Mouse (Mus musculus) cerebellum, postnatal 4 days (tissue): ENCODE measurements at regions not wholly inside any gene's neighbourhood (a gene's known extent, or its start where the extent isn't known, plus 50 kb on each side); places are given as distances from the start of the nearest gene placed in this dataset.
A peak's percentile ranks its signal among the peaks of the same experiment; 100 is the strongest.

Experiments used
- DNase-seq, 2 experiments: peaks; one replicate each; pipeline ENCODE4 v3.0.0; 2022; ENCODE audit warnings: low spot score in 2 of 2, mixed read lengths in 1 of 2

GRCm38 (mm10) chr1:90454263-90454662, 148.5 kb upstream of the Cops8 start:
- no peak for DNase-seq

DNA sequence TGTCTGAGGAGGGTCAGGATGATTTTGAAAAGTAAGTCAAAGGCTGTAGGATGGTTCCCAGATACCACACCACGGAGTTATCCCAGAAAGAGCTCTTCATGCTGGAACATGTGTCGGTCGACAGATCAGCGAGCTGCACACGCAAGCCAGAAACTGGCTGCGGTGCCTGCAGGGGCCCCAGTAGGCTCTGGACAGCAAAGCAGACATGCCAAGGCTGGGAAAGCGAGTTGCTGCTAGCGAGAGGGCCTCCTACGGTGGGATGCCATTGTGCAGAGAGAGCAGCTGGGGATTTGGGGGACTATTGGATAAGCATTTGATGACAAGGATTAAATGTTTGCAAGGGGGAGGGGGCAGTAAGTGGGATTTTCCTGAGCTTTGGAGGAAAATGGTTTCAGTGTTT, 145.4 kb upstream of the Cops8 start:
- DNase-seq, result peak in 1 of 2 experiments; percentile 22

GRCm38 (mm10) chr1:90458176-90458575, 144.6 kb upstream of the Cops8 start:
- no peak for DNase-seq

- no peak for DNase-seq
Observed at GRCm38 (mm10) chr1:90461699-90462098, 141.1 kb upstream of the Cops8 start.

- no peak for DNase-seq
Observed at GRCm38 (mm10) chr1:90463302-90463701, 139.5 kb upstream of the Cops8 start.

- no peak for DNase-seq
Observed at GRCm38 (mm10) chr1:90467646-90468045, 135.1 kb upstream of the Cops8 start.

DNA sequence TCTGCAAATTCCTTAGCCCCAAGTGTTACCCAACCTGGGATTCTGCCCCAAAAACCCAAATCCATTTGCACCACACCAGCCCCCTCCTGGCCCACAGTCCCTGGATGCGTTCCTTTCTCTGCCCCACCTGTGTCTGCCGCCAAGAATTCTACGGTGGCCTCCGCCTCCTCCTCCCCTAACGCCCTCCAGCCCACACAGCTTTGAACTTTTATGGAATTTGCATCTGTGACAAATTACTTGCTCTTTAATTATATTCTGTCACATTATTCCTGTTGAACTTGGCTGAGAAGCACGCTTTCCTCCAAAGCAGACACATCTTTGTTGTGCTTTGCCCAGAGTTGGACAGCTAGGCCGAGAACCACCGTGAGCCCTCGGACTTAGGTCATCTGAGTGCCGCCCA, 131.8 kb upstream of the Cops8 start:
- no peak for DNase-seq

- no peak for DNase-seq
Observed at GRCm38 (mm10) chr1:90471806-90472205, 131.0 kb upstream of the Cops8 start.

- no peak for DNase-seq
Observed at GRCm38 (mm10) chr1:90475060-90475813, 127.5 kb upstream of the Cops8 start.

- no peak for DNase-seq
Observed at GRCm38 (mm10) chr1:90476556-90477243, 126.1 kb upstream of the Cops8 start.

DNA sequence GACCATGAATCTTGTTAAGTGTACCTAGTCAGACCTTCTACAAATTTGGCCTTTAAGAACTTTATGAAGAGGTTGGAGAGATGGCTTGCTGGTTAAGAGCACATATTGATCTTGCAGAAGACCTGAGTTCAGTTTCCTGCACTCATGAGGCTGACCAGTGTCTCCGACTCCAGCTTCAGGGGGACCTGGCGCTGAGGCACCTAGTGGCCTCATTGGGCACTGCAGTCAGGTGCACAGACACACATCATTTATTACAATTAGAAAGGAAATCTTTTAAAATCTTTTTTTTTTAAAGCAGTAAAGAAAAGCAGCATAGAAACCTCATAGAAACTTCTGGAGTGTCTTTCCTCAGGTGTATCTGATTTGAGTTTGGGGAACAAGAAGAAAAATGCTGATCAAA, 123.9 kb upstream of the Cops8 start:
- no peak for DNase-seq

- no peak for DNase-seq
Observed at GRCm38 (mm10) chr1:90481247-90481646, 121.5 kb upstream of the Cops8 start.

DNA sequence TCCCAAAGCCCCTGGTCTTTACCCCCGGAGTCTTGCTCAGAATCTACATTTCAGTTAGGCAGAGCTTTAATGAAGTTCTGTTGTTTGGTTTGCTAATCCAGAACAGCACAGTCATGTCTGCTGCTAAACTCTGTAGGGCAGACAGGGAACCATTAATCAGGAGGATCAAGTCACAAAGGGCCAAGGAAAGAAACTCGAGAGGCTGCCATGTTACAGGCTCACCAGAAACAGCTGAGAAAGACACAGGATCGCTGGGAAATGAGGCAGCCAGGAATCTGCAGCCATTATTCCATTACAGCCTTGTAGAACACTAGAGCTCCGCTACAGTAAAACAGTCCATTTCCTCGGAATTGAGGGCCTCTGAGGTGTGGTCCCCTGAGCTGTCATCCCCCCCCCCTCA, 121.1 kb upstream of the Cops8 start:
- no peak for DNase-seq

DNA sequence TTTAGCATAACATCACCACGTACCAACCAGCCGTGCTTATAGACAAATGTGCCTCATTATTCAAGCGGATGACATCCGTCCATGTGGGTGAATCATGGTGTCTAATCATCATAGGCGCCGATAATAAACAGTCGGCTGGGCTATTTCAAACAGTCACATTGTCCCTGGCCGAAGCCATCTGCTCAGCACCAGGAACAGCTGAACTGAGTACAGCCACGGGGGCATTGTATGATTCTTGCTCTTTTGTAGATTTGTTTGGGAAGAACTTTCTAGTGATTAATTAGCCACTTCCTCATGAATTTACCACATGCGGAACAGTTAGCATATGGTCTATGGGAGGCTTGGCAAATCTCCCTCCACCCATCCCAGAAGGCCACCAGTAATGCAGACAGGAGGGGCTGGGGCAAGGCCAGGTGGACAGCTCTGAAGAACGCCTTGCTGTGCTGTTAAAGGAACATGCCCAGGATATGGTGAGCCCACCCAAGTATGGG, 116.4 kb upstream of the Cops8 start:
- DNase-seq, result peak in 1 of 2 experiments; percentile 48

GRCm38 (mm10) chr1:90487886-90488285, 114.9 kb upstream of the Cops8 start:
- DNase-seq, result no peak

GRCm38 (mm10) chr1:90488991-90489390, 113.8 kb upstream of the Cops8 start:
- DNase-seq, result no peak

DNA sequence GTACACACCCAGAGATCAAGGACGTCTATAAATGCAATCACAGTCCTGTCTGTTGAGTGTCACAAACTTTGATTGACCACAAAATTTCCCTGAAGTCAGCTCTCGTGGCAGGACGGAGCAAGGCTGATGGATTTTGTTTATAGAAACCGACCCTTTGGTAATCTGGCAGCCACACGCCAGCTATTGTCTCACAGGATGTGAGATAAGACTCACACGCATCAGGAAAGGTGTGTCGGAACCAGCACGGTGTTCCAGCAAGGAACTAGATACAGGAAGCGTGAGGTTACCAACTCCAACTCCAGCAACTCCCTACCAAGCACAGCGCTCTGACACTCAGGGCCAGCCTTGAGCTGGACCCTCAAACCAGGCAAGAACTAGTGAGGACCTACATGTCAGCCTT, 112.4 kb upstream of the Cops8 start:
- no peak for DNase-seq

GRCm38 (mm10) chr1:90493481-90493880, 109.3 kb upstream of the Cops8 start:
- no peak for DNase-seq

GRCm38 (mm10) chr1:90495174-90495573, 107.6 kb upstream of the Cops8 start:
- no peak for DNase-seq

- DNase-seq, result no peak
Observed at GRCm38 (mm10) chr1:90497568-90497967, 105.2 kb upstream of the Cops8 start.

GRCm38 (mm10) chr1:90501373-90501772, 101.4 kb upstream of the Cops8 start:
- DNase-seq, result no peak

DNA sequence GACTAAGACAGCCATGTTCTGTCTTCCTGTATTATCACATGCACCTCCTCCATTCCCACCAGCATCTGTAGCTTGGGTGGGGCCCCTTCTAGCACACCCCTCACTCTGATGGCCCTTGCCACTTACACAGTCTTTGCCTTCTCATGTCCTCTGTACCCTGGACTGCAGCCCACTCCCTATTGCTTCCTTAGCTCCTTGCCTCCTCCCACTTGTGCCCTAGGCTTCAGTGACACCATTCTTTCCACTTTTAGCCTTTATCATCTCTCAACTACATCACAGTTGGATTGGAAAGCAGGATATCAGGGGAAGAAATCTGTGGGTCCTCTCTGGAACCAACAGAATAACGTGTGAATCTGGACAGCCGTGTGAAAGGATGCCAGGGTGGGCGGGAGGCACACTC, 100.4 kb upstream of the Cops8 start:
- no peak for DNase-seq
